Mouse (Mus musculus): ENCODE measurements around the gene Tbc1d22a.

- TF ChIP-seq CTCF (IDR thresholded peaks at IDR 0.05; ENCODE audit: low read depth) = no peak
- no peak for TF ChIP-seq EP300 (IDR thresholded peaks at IDR 0.05; ENCODE audit: low read depth)
Observed at GRCm38 (mm10) chr15:86184851-86185688, 29.2 kb upstream of the Tbc1d22a start.

All from heart, postnatal 0 days (tissue).